Mouse (Mus musculus): ENCODE data around the gene Lclat1. TPM values are rescaled to one million over a fixed set of nuclear protein-coding genes. Genes with fewer than 3 reads are reported as not detected.

The Lclat1 gene
- polyA plus RNA-seq, 1 experiment, result 2.0 TPM

- H3K27ac ChIP-seq (ENCODE audit: control insufficient read depth, insufficient read depth, low read depth, low read length, poor library complexity), result no peak overlapping the region
- TF ChIP-seq CTCF (IDR thresholded peaks at IDR 0.05; ENCODE audit: control insufficient read depth, insufficient read depth, low read length) (no peak), POLR2A (IDR thresholded peaks at IDR 0.05; ENCODE audit: borderline replicate concordance, control insufficient read depth, low read depth, low read length) (no peak)
- no peaks in the 10 kb centered on the region; the same call in none of the 2 replicates for H3K4me1 ChIP-seq (ENCODE audit: control insufficient read depth, insufficient read depth, low read length)
- 28% methylated on average over 7 of the region's 7 CpGs for WGBS
- no peak overlapping the region for H3K4me3 ChIP-seq (replicated peaks; ENCODE audit: control insufficient read depth, low read depth, low read length)
Observed at GRCm38 (mm10) chr17:73222077-73222476, 114.3 kb downstream of the Lclat1 start.

- TF ChIP-seq CTCF (IDR thresholded peaks at IDR 0.05; ENCODE audit: control insufficient read depth, insufficient read depth, low read length) (no peak), POLR2A (IDR thresholded peaks at IDR 0.05; ENCODE audit: borderline replicate concordance, control insufficient read depth, low read depth, low read length) (no peak)
- Histone ChIP-seq H3K4me1 (ENCODE audit: control insufficient read depth, insufficient read depth, low read length) (peaks cover 1% of the 10 kb centered on the region), H3K27ac (ENCODE audit: control insufficient read depth, insufficient read depth, low read depth, low read length, poor library complexity) (no peak overlapping the region)
Observed at GRCm38 (mm10) chr17:73225442-73225841, 117.7 kb downstream of the Lclat1 start.

GRCm38 (mm10) chr17:73225996-73226395 lies 118.2 kb downstream of the Lclat1 start:
- Histone ChIP-seq H3K4me3 (replicated peaks; ENCODE audit: control insufficient read depth, low read depth, low read length) (no peak overlapping the region), H3K4me1 (ENCODE audit: control insufficient read depth, insufficient read depth, low read length) (peaks cover 1% of the 10 kb centered on the region), H3K27ac (ENCODE audit: control insufficient read depth, insufficient read depth, low read depth, low read length, poor library complexity) (no peak overlapping the region)
- WGBS, result 61% methylated on average over 5 of the region's 5 CpGs
- TF ChIP-seq CTCF (IDR thresholded peaks at IDR 0.05; ENCODE audit: control insufficient read depth, insufficient read depth, low read length) (no peak), POLR2A (IDR thresholded peaks at IDR 0.05; ENCODE audit: borderline replicate concordance, control insufficient read depth, low read depth, low read length) (no peak)

More at GRCm38 (mm10) chr17:73225442-73225841, 117.7 kb downstream of the Lclat1 start:
- H3K4me3 ChIP-seq (replicated peaks; ENCODE audit: control insufficient read depth, low read depth, low read length), result no peak overlapping the region

DNA sequence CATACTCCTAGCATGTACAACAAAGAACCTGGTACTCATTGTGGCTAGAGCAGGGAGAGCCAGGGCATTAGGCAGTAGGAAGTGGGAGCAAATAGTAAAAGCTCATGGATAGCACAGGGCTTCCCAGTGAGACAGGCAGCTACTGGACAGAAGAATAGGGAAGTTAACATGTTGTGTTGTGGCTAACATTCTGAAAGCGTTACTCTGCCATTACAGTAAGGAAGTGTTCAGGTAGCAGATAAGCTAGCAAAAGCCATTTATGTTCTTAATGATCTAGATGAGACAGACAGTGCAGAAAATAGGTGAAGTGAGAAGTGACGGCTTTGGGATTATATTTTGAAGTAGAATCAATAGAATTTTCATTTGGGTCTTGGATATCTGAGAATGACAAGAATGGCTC lies 118.8 kb downstream of the Lclat1 start:
- Histone ChIP-seq H3K4me1 (ENCODE audit: control insufficient read depth, insufficient read depth, low read length) (peaks cover 1% of the 10 kb centered on the region), H3K27ac (ENCODE audit: control insufficient read depth, insufficient read depth, low read depth, low read length, poor library complexity) (no peak overlapping the region), H3K4me3 (replicated peaks; ENCODE audit: control insufficient read depth, low read depth, low read length) (no peak overlapping the region)
- WGBS, result 19% methylated on average over 2 of the region's 2 CpGs
- TF ChIP-seq CTCF (IDR thresholded peaks at IDR 0.05; ENCODE audit: control insufficient read depth, insufficient read depth, low read length) (no peak), POLR2A (IDR thresholded peaks at IDR 0.05; ENCODE audit: borderline replicate concordance, control insufficient read depth, low read depth, low read length) (no peak)

- 33% methylated on average over 3 of the region's 3 CpGs for WGBS
- TF ChIP-seq POLR2A (IDR thresholded peaks at IDR 0.05; ENCODE audit: borderline replicate concordance, control insufficient read depth, low read depth, low read length) (no peak), CTCF (IDR thresholded peaks at IDR 0.05; ENCODE audit: control insufficient read depth, insufficient read depth, low read length) (no peak)
- Histone ChIP-seq H3K4me1 (ENCODE audit: control insufficient read depth, insufficient read depth, low read length) (peaks cover 1% of the 10 kb centered on the region), H3K4me3 (replicated peaks; ENCODE audit: control insufficient read depth, low read depth, low read length) (no peak overlapping the region), H3K27ac (ENCODE audit: control insufficient read depth, insufficient read depth, low read depth, low read length, poor library complexity) (no peak overlapping the region)
Observed at GRCm38 (mm10) chr17:73227361-73227760, 119.6 kb downstream of the Lclat1 start.

GRCm38 (mm10) chr17:73229445-73230155 lies 121.8 kb downstream of the Lclat1 start:
- 78% methylated on average over 11 of the region's 11 CpGs for WGBS

GRCm38 (mm10) chr17:73230340-73230989 lies 122.7 kb downstream of the Lclat1 start:
- TF ChIP-seq CTCF (IDR thresholded peaks at IDR 0.05; ENCODE audit: control insufficient read depth, insufficient read depth, low read length) (no peak), POLR2A (IDR thresholded peaks at IDR 0.05; ENCODE audit: borderline replicate concordance, control insufficient read depth, low read depth, low read length) (no peak)
- 49% methylated on average over 12 of the region's 12 CpGs for WGBS
- H3K4me3 ChIP-seq (replicated peaks; ENCODE audit: control insufficient read depth, low read depth, low read length), result no peak overlapping the region
- H3K27ac ChIP-seq (ENCODE audit: control insufficient read depth, insufficient read depth, low read depth, low read length, poor library complexity), result no peak overlapping the region
- peaks cover 1% of the 10 kb centered on the region for H3K4me1 ChIP-seq (ENCODE audit: control insufficient read depth, insufficient read depth, low read length)

More at GRCm38 (mm10) chr17:73229445-73230155, 121.8 kb downstream of the Lclat1 start:
- Histone ChIP-seq H3K4me3 (replicated peaks; ENCODE audit: control insufficient read depth, low read depth, low read length) (no peak overlapping the region), H3K4me1 (ENCODE audit: control insufficient read depth, insufficient read depth, low read length) (peaks cover 1% of the 10 kb centered on the region), H3K27ac (ENCODE audit: control insufficient read depth, insufficient read depth, low read depth, low read length, poor library complexity) (no peak overlapping the region)
- TF ChIP-seq POLR2A (IDR thresholded peaks at IDR 0.05; ENCODE audit: borderline replicate concordance, control insufficient read depth, low read depth, low read length) (no peak), CTCF (IDR thresholded peaks at IDR 0.05; ENCODE audit: control insufficient read depth, insufficient read depth, low read length) (no peak)

- no peak overlapping the region for H3K27ac ChIP-seq (ENCODE audit: control insufficient read depth, insufficient read depth, low read depth, low read length, poor library complexity)
- no peak overlapping the region for H3K4me3 ChIP-seq (replicated peaks; ENCODE audit: control insufficient read depth, low read depth, low read length)
- WGBS, result 65% methylated on average over 1 of the region's 1 CpGs
- TF ChIP-seq POLR2A (IDR thresholded peaks at IDR 0.05; ENCODE audit: borderline replicate concordance, control insufficient read depth, low read depth, low read length) (no peak), CTCF (IDR thresholded peaks at IDR 0.05; ENCODE audit: control insufficient read depth, insufficient read depth, low read length) (no peak)
- H3K4me1 ChIP-seq (ENCODE audit: control insufficient read depth, insufficient read depth, low read length), result peaks cover 1% of the 10 kb centered on the region; the same call in 1 of the 2 replicates
Observed at GRCm38 (mm10) chr17:73231337-73231736, 123.6 kb downstream of the Lclat1 start.

Measured in bone marrow, adult 2 months (tissue).